Mouse (Mus musculus) lung, postnatal 0 days (tissue): ENCODE measurements around the gene Bptf.

ENCODE experiments used
- CTCF ChIP-seq: IDR thresholded peaks from 2 replicates; pipeline ENCODE4 v1.5.1; 2016; ENCODE audit warnings: antibody characterized with exemption, mild to moderate bottlenecking
- EP300 ChIP-seq: IDR thresholded peaks from 2 replicates; pipeline ENCODE4 v1.6.1; 2016; ENCODE audit warnings: antibody characterized with exemption, mild to moderate bottlenecking, control low read depth

DNA sequence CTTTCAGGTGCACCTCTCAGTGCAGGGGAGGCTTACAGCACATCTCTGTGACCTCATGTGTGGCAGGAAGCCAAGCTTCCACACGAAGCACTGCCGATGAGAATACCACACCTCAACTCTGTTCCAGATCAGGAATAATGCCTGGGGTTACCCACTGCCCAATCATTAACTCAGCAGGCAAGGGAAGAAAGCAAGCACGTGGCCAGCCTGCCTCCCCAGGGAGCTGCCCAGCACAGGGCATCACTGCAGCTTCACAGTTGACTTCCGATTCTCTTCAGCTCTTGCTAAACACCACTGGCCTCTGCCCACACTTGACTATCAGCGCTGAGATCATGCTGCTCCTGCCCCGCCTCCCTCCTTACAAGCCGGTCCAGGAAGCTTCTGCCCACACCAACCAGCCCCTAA lies 7.6 kb downstream of the Bptf start:
- TF ChIP-seq EP300 (no peak), CTCF (no peak)
